29 mouse cellular contexts compared by ENCODE assay signal in genomic region chr17:66048199-66048598, GRCm38 (mm10). TPM values are rescaled to one million over a fixed set of nuclear protein-coding genes. Genes with fewer than 3 reads are reported as not detected.
DNase-seq lines count a peak whose midpoint lies in the region; ATAC-seq and TF ChIP-seq lines count a peak whose summit lies in the region.
"Had no signal": no experiment of that assay in that cellular context is flagged by ENCODE, and none has a peak within 500 bp of the region (broad histone marks: within the 10 kb centered on the region; RNA-seq: fewer than 3 reads in every experiment).

No protein-coding gene starts in this region.

- WGBS in kidney, adult 2 months: 47% methylated on average over 5 of the region's 5 CpGs
- WGBS in midbrain, embryonic 11.5 days: 74% methylated on average over 5 of the region's 5 CpGs
- 78% methylated on average over 5 of the region's 5 CpGs for WGBS in midbrain, embryonic 13.5 days
- 64% methylated on average over 5 of the region's 5 CpGs for WGBS in intestine, embryonic 16.5 days

- no peaks in the 10 kb centered on the region for H3K4me1 ChIP-seq in kidney, adult 2 months (ENCODE audit: control insufficient read depth, insufficient read depth, low read length)
- H3K4me1 ChIP-seq in midbrain, embryonic 11.5 days (ENCODE audit: control insufficient read depth, insufficient read depth, low read length): no peaks in the 10 kb centered on the region
- no peaks in the 10 kb centered on the region for H3K4me1 ChIP-seq in midbrain, embryonic 13.5 days (replicated peaks)
- H3K4me1 ChIP-seq in intestine, embryonic 16.5 days (ENCODE audit: control insufficient read depth, insufficient read depth, low read length): no peaks in the 10 kb centered on the region
- H3K4me1 ChIP-seq: embryonic facial prominence, embryonic 12.5 days; limb, embryonic 13.5 days; midbrain, embryonic 15.5 days had no signal

- TF ChIP-seq POLR2A in kidney, adult 2 months (IDR thresholded peaks at IDR 0.05; ENCODE audit: low read depth, low read length): no peak

- H3K4me2 ChIP-seq in midbrain, embryonic 11.5 days: no peak overlapping the region
- no peak overlapping the region for H3K4me2 ChIP-seq in midbrain, embryonic 13.5 days (replicated peaks)
- no peak overlapping the region for H3K4me2 ChIP-seq in intestine, embryonic 16.5 days (ENCODE audit: low read depth, low read length)
- H3K4me2 ChIP-seq: embryonic facial prominence, embryonic 12.5 days; limb, embryonic 13.5 days; liver, embryonic 13.5 days; lung, embryonic 14.5 days; midbrain, embryonic 15.5 days had no signal

- no peak overlapping the region for H3K9ac ChIP-seq in midbrain, embryonic 11.5 days (ENCODE audit: low read length)
- H3K9ac ChIP-seq in midbrain, embryonic 13.5 days (replicated peaks): no peak overlapping the region
- H3K9ac ChIP-seq in intestine, embryonic 16.5 days (ENCODE audit: low read depth, low read length): no peak overlapping the region
- H3K9ac ChIP-seq: embryonic facial prominence, embryonic 12.5 days; limb, embryonic 13.5 days; liver, embryonic 13.5 days; lung, embryonic 14.5 days; midbrain, embryonic 15.5 days had no signal

- DNase-seq in kidney, postnatal 10 days: peak; percentile 14
- DNase-seq in kidney, adult 2 months: no peak
- DNase-seq in midbrain, embryonic 11.5 days (ENCODE audit: low spot score, missing footprints): peak; percentile 6
- DNase-seq in right cerebral cortex, postnatal 10 days (ENCODE audit: low spot score in 2 of 2): no peak
- DNase-seq: adrenal gland, adult 8-10 months; B cell, adult 2 months; cerebellum, adult 11 months; cerebellum, adult 9-10 months; cerebellum, postnatal 36 days; embryo, embryonic 11 days; gastrocnemius, postnatal 14 days; heart, adult 18-20 months; heart, postnatal 14 days; liver, embryonic 13.5 days; lung, embryonic 14.5 days; spleen, adult 18-20 months; thymus, adult 2 months had no signal

- no peak overlapping the region for H3K27ac ChIP-seq in kidney, adult 2 months (ENCODE audit: insufficient read depth, low read depth, low read length)
- no peak overlapping the region for H3K27ac ChIP-seq in midbrain, embryonic 11.5 days (ENCODE audit: low read depth, low read length)
- H3K27ac ChIP-seq in midbrain, embryonic 13.5 days: no peak overlapping the region
- no peak overlapping the region for H3K27ac ChIP-seq in intestine, embryonic 16.5 days (ENCODE audit: low read length)
- H3K27ac ChIP-seq: embryonic facial prominence, embryonic 12.5 days; layer of hippocampus, adult 2 months; left cerebral cortex, adult 2 months; limb, embryonic 13.5 days; liver, embryonic 13.5 days; midbrain, embryonic 15.5 days; stomach, postnatal 0 days had no signal

- no peak for ATAC-seq in midbrain, embryonic 11.5 days (ENCODE audit: low FRiP score)
- ATAC-seq in midbrain, embryonic 13.5 days: no peak
- peak; percentile 61 for ATAC-seq in granulocyte monocyte progenitor cell, adult 5-6 weeks (replicated peaks; ENCODE audit: poor library complexity, severe bottlenecking)
- ATAC-seq in megakaryocyte progenitor cell, adult 5-6 weeks (replicated peaks; ENCODE audit: poor library complexity): peak; percentile 64; the same call in 1 of the 2 replicates
- ATAC-seq in intestine, embryonic 16.5 days: no peak
- ATAC-seq: forebrain, embryonic 14.5 days; hindbrain, embryonic 16.5 days; midbrain, embryonic 15.5 days had no signal

- no peaks in the 10 kb centered on the region for H3K27me3 ChIP-seq in kidney, adult 2 months (replicated peaks; ENCODE audit: control insufficient read depth, insufficient read depth, low read length)
- no peaks in the 10 kb centered on the region for H3K27me3 ChIP-seq in midbrain, embryonic 11.5 days (ENCODE audit: control insufficient read depth, insufficient read depth, low read length)
- no peaks in the 10 kb centered on the region for H3K27me3 ChIP-seq in midbrain, embryonic 13.5 days
- H3K27me3 ChIP-seq in intestine, embryonic 16.5 days (replicated peaks; ENCODE audit: control insufficient read depth, insufficient read depth, low read length): no peaks in the 10 kb centered on the region
- H3K27me3 ChIP-seq: embryonic facial prominence, embryonic 12.5 days; limb, embryonic 13.5 days; liver, embryonic 13.5 days; midbrain, embryonic 15.5 days had no signal

- no peaks in the 10 kb centered on the region for H3K36me3 ChIP-seq in kidney, adult 2 months (ENCODE audit: control insufficient read depth, insufficient read depth, low read length)
- H3K36me3 ChIP-seq in midbrain, embryonic 11.5 days (ENCODE audit: control insufficient read depth, insufficient read depth, low read length): no peaks in the 10 kb centered on the region
- peaks cover 38% of the 10 kb centered on the region for H3K36me3 ChIP-seq in midbrain, embryonic 13.5 days
- H3K36me3 ChIP-seq in intestine, embryonic 16.5 days (ENCODE audit: control insufficient read depth, insufficient read depth, low read length): no peaks in the 10 kb centered on the region
- H3K36me3 ChIP-seq: embryonic facial prominence, embryonic 12.5 days; liver, embryonic 13.5 days had no signal

- H3K4me3 ChIP-seq in kidney, adult 2 months (ENCODE audit: insufficient read depth, low read depth, low read length): no peak overlapping the region
- H3K4me3 ChIP-seq in midbrain, embryonic 11.5 days (ENCODE audit: low read depth, low read length): no peak overlapping the region
- H3K4me3 ChIP-seq in midbrain, embryonic 13.5 days (replicated peaks): no peak overlapping the region
- no peak overlapping the region for H3K4me3 ChIP-seq in intestine, embryonic 16.5 days (ENCODE audit: low read length)
- H3K4me3 ChIP-seq: embryonic facial prominence, embryonic 12.5 days; layer of hippocampus, adult 2 months; left cerebral cortex, adult 2 months; limb, embryonic 13.5 days; liver, embryonic 13.5 days; midbrain, embryonic 15.5 days had no signal

- no peak for TF ChIP-seq CTCF in kidney, adult 2 months (conservative IDR thresholded peaks at IDR 0.05; ENCODE audit: insufficient read depth, insufficient read length, low read depth, low read length)

- H3K9me3 ChIP-seq in midbrain, embryonic 11.5 days (ENCODE audit: control insufficient read depth, low read length): no peaks in the 10 kb centered on the region
- no peaks in the 10 kb centered on the region for H3K9me3 ChIP-seq in midbrain, embryonic 13.5 days
- no peaks in the 10 kb centered on the region for H3K9me3 ChIP-seq in intestine, embryonic 16.5 days (ENCODE audit: control insufficient read depth, low read length)
- H3K9me3 ChIP-seq: embryonic facial prominence, embryonic 12.5 days; limb, embryonic 13.5 days; liver, embryonic 13.5 days; midbrain, embryonic 15.5 days had no signal

RNA-seq across cellular contexts. Expression of gene Ankrd12, which starts 28.7 kb away (rescaled TPM):
- polyA plus RNA-seq in kidney, adult 2 months (2012; rRNA removed): 3.6 and 4.1 TPM in 2 replicates
- polyA plus RNA-seq in midbrain, embryonic 11.5 days (2014; fragmentation: Nextera tagmentation; extraction: Ambion mirVana): 32.7 and 36.3 TPM in 2 replicates
- polyA plus RNA-seq in midbrain, embryonic 13.5 days (2015; fragmentation: Nextera tagmentation; extraction: Ambion mirVana): 118 and 132 TPM in 2 replicates
- total RNA-seq in granulocyte monocyte progenitor cell, adult 5-6 weeks (2014; fragmentation: Nextera tagmentation): 63.2 and 66.1 TPM in 2 replicates
- total RNA-seq in granulocyte monocyte progenitor cell, adult 5-6 weeks (2017): 44.9 and 62.0 TPM in 2 replicates
- 52.8 and 60.3 TPM in 2 replicates for total RNA-seq in megakaryocyte progenitor cell, adult 5-6 weeks (2015)
- 48.1 and 73.1 TPM in 2 replicates for total RNA-seq in megakaryocyte progenitor cell, adult 5-6 weeks (2017)
- 24.4 and 24.9 TPM in 2 replicates for polyA plus RNA-seq in intestine, embryonic 16.5 days (2015; fragmentation: Nextera tagmentation; extraction: Ambion mirVana)

RNA-seq across cellular contexts. Expression of gene Ndufv2, which starts 53.2 kb away (rescaled TPM):
- 117 and 159 TPM in 2 replicates for polyA plus RNA-seq in kidney, adult 2 months (2012; rRNA removed)
- polyA plus RNA-seq in midbrain, embryonic 11.5 days (2014; fragmentation: Nextera tagmentation; extraction: Ambion mirVana): 333 and 347 TPM in 2 replicates
- polyA plus RNA-seq in midbrain, embryonic 13.5 days (2015; fragmentation: Nextera tagmentation; extraction: Ambion mirVana): 347 and 349 TPM in 2 replicates
- 203 and 207 TPM in 2 replicates for total RNA-seq in granulocyte monocyte progenitor cell, adult 5-6 weeks (2014; fragmentation: Nextera tagmentation)
- total RNA-seq in granulocyte monocyte progenitor cell, adult 5-6 weeks (2017): 229 and 314 TPM in 2 replicates
- total RNA-seq in megakaryocyte progenitor cell, adult 5-6 weeks (2015): 238 and 242 TPM in 2 replicates
- total RNA-seq in megakaryocyte progenitor cell, adult 5-6 weeks (2017): 243 and 254 TPM in 2 replicates
- polyA plus RNA-seq in intestine, embryonic 16.5 days (2015; fragmentation: Nextera tagmentation; extraction: Ambion mirVana): 442 and 463 TPM in 2 replicates

Comparison
In these comparisons a context has a peak if more than half of its experiments do, and no peak if none do; other contexts are left out.
1. DNase-seq: peak in kidney, postnatal 10 days (single experiment) and midbrain, embryonic 11.5 days (single experiment); none in kidney, adult 2 months (single experiment) and right cerebral cortex, postnatal 10 days (0 of 2).
2. ATAC-seq: peak in granulocyte monocyte progenitor cell, adult 5-6 weeks (single experiment) and megakaryocyte progenitor cell, adult 5-6 weeks (single experiment); none in midbrain, embryonic 11.5 days (single experiment), midbrain, embryonic 13.5 days (single experiment) and intestine, embryonic 16.5 days (single experiment).